Mouse (Mus musculus): ENCODE results near the gene Ulk3. TPM values are rescaled to one million over a fixed set of nuclear protein-coding genes. Genes with fewer than 3 reads are reported as not detected.

Ulk3 gene
- polyA plus RNA-seq, 1 experiment from 2014 or later: 8.4 TPM

DNA sequence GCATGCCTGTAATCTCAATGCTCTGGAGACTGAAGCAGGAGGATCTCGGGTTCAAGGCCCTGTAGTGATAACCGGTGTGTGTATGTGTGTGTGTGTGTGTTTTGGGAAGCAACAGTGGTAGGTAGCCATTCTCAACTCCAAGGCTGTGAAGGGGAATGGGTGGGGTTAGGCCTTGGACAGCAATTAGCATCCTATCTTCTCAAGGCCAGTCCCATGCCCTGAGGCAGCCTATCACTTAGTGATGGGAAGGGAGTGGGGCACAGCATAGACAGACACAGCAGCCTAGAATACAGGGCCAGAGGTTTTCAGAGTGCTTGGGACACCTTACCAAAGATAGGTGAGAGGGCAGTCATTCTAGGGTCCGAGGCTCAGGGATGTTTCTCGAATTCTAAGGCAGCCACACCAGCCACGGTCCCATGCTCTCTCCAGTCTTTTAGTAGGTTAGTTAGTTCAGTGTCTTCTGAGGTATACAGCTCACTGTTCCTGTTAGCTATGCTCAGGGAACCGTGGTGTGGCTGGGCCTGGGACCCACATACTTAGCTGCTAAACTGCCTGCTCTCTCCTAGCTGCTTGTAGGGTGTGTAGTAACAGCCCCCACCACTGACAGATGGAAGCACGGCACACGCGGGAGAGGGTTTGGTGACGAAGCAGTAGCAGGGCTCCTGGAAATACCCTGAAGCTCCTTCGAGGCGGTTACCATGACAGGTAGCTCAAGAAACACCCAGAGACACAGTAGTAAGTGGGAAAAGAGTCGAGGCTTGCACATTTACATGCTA lies 52.7 kb downstream of the Ulk3 start:
- H3K36me3 ChIP-seq (ENCODE audit: insufficient read depth, low read length): no peaks in the 10 kb centered on the region
- H3K4me3 ChIP-seq (replicated peaks; ENCODE audit: low read depth, low read length): no peak overlapping the region
- H3K4me1 ChIP-seq (replicated peaks; ENCODE audit: insufficient read depth, low read length): peaks cover 57% of the 10 kb centered on the region
- 0 out of 2 replicates have a peak overlapping the region, but pooled peaks have one; percentile 73 for H3K4me2 ChIP-seq (ENCODE audit: low read length)
- no peaks in the 10 kb centered on the region for H3K27me3 ChIP-seq (ENCODE audit: insufficient read depth, low read length)
- H3K27ac ChIP-seq: no peak overlapping the region
- no peak overlapping the region for H3K9ac ChIP-seq (ENCODE audit: low read depth, low read length)
- DNase-seq (ENCODE audit: low spot score) (no peak), ATAC-seq (replicated peaks; ENCODE audit: low FRiP score, low read depth) (no peak)
- WGBS: 81% methylated on average over 13 of the region's 13 CpGs
- TF ChIP-seq CTCF (IDR thresholded peaks at IDR 0.05; ENCODE audit: low read depth): no peak
- no peaks in the 10 kb centered on the region for H3K9me3 ChIP-seq (replicated peaks; ENCODE audit: low read length)

DNA sequence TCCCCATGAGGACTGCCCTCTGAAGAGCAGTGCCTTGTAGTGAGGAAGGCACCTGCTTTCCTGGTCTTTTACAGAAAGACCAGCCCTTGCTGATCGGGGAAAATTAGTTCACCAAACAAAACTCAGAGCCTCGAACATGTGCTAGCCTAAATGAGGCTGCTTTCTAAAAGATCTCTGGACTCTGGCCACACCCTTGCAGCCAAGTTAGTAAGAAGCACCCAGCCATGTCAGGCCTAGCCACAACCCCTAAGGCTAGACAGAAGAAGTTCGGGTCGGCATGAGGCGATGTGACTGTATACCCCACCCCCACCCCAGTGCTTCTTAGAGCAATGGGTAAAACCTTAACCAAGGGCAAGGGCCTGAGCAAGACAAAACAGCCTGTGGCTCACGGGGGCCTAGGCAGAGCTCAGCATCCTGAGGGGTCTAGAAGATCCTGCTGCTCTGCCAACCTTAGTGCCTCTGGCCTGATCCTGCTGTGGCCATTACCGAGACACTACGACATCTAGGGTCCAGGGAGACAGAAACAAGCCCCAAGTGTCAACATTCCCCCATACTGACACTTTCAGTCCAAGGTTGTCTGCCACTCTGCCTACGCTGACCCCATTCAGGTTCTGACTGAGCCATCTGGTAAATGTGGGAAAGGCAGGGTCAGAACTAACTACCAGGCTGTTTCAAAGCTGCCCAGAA lies 54.1 kb downstream of the Ulk3 start:
- Histone ChIP-seq H3K27me3 (ENCODE audit: insufficient read depth, low read length) (no peaks in the 10 kb centered on the region), H3K4me2 (ENCODE audit: low read length) (peak overlapping the region; percentile 73), H3K4me1 (replicated peaks; ENCODE audit: insufficient read depth, low read length) (peaks cover 44% of the 10 kb centered on the region), H3K9me3 (replicated peaks; ENCODE audit: low read length) (no peaks in the 10 kb centered on the region), H3K9ac (ENCODE audit: low read depth, low read length) (peak overlapping the region; percentile 99; the same call in 1 of the 2 replicates), H3K4me3 (replicated peaks; ENCODE audit: low read depth, low read length) (peak overlapping the region; percentile 98), H3K36me3 (ENCODE audit: insufficient read depth, low read length) (no peaks in the 10 kb centered on the region), H3K27ac (peak overlapping the region; percentile 47; the same call in 1 of the 2 replicates)
- DNase-seq (ENCODE audit: low spot score): no peak
- 44% methylated on average over 9 of the region's 9 CpGs for WGBS
- no peak for ATAC-seq (replicated peaks; ENCODE audit: low FRiP score, low read depth)
- TF ChIP-seq CTCF (IDR thresholded peaks at IDR 0.05; ENCODE audit: low read depth): no peak

GRCm38 (mm10) chr9:57643856-57644180 lies 54.6 kb downstream of the Ulk3 start:
- TF ChIP-seq CTCF (IDR thresholded peaks at IDR 0.05; ENCODE audit: low read depth): no peak
- Histone ChIP-seq H3K36me3 (ENCODE audit: insufficient read depth, low read length) (no peaks in the 10 kb centered on the region), H3K9me3 (replicated peaks; ENCODE audit: low read length) (no peaks in the 10 kb centered on the region), H3K4me1 (replicated peaks; ENCODE audit: insufficient read depth, low read length) (peaks cover 39% of the 10 kb centered on the region), H3K27ac (peak overlapping the region; percentile 47; the same call in 1 of the 2 replicates), H3K4me3 (replicated peaks; ENCODE audit: low read depth, low read length) (peak overlapping the region; percentile 98), H3K9ac (ENCODE audit: low read depth, low read length) (peak overlapping the region; percentile 99; the same call in 1 of the 2 replicates), H3K27me3 (ENCODE audit: insufficient read depth, low read length) (no peaks in the 10 kb centered on the region), H3K4me2 (ENCODE audit: low read length) (peak overlapping the region; percentile 73)
- WGBS: 13% methylated on average over 7 of the region's 7 CpGs
- ATAC-seq (replicated peaks; ENCODE audit: low FRiP score, low read depth) (no peak), DNase-seq (ENCODE audit: low spot score) (no peak)

DNA sequence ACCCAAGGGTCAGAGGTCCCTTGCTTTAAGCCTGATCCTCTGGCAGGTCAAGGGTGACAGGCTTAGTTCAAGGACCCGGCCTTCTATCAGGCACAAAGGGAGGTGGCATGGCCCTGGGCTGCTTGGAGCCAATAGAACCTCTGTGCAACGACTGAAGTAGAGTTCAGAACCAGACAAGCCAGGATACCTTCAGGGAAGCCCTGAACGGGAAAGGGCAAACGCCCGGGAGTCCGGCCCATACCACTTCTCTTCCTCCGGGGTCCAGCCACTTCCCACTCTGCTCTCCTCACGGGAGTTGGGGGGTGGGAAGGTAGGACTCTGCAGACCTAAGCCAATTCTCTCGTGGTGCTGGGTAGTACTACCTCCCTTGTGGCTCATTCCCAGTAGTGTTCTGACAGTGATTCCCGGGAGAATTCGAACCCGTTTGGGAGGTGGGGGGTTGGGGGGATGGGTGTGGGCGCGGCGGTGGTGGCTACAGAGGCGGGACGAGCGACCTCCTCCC lies 55.2 kb downstream of the Ulk3 start:
- Histone ChIP-seq H3K4me2 (ENCODE audit: low read length) (peak overlapping the region; percentile 73), H3K4me3 (replicated peaks; ENCODE audit: low read depth, low read length) (peak overlapping the region; percentile 98), H3K36me3 (ENCODE audit: insufficient read depth, low read length) (no peaks in the 10 kb centered on the region), H3K4me1 (replicated peaks; ENCODE audit: insufficient read depth, low read length) (peaks cover 32% of the 10 kb centered on the region), H3K9me3 (replicated peaks; ENCODE audit: low read length) (no peaks in the 10 kb centered on the region), H3K27ac (peak overlapping the region; percentile 97), H3K27me3 (ENCODE audit: insufficient read depth, low read length) (no peaks in the 10 kb centered on the region), H3K9ac (ENCODE audit: low read depth, low read length) (peak overlapping the region; percentile 99)
- no peak for TF ChIP-seq CTCF (IDR thresholded peaks at IDR 0.05; ENCODE audit: low read depth)
- no peak; the same call in 1 of the 2 replicates for ATAC-seq (replicated peaks; ENCODE audit: low FRiP score, low read depth)
- WGBS: under 1% methylated on average over 18 of the region's 18 CpGs
- no peak for DNase-seq (ENCODE audit: low spot score)

DNA sequence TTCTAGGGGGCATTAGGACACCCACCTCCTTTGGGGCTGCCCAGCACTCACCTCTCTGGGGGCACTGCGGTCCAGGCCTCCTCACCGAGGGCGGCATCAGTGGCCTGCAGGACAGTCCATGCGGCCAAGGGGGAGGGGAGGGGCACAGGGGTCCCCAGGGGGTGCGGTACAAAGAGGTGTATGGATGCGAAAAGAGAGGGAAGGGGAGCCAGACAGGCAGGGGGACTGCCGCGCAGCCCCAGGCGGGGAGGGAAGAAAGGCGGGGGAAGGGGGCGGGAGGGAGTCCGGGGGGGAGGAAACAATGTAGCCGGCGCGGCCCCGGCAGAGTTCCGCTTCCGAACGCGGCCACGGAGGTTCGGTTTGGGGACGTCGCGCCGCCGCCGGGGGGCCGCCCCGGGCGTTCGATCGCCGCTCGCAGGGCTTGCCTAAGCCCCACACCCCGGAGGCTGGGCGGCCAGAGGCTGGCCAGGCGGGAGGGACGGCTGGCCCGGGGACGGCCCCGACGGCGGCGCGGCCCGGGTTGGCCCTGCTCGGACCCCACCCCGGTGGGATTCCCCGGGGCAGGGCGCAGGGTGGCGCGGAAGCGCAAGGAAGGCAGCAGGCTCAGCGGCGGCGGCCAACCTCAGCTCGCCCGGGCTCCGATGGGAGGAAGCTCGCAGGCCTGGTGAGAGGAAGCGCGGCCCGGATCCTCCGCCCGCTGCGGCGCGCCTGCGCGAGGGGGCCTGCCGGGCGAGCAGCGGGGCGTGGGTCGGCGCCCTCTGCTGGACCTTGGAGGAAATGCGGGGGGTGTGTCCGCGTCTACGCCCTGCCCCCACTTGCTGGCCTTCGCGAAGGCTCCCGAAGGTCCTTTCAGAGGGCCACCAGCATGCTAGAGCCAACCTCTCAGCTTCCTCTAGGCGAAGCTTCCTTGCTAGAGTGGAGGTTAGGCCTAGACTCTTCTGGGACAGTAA lies 56.0 kb downstream of the Ulk3 start:
- H3K9me3 ChIP-seq (replicated peaks; ENCODE audit: low read length): no peaks in the 10 kb centered on the region
- H3K36me3 ChIP-seq (ENCODE audit: insufficient read depth, low read length): no peaks in the 10 kb centered on the region
- ATAC-seq (replicated peaks; ENCODE audit: low FRiP score, low read depth) (peak; percentile 83), DNase-seq (ENCODE audit: low spot score) (peak; percentile 95)
- WGBS: under 1% methylated on average over 70 of the region's 85 CpGs
- TF ChIP-seq CTCF (IDR thresholded peaks at IDR 0.05; ENCODE audit: low read depth): peak; percentile 82
- H3K27me3 ChIP-seq (ENCODE audit: insufficient read depth, low read length): no peaks in the 10 kb centered on the region
- peak overlapping the region; percentile 97 for H3K27ac ChIP-seq
- H3K4me3 ChIP-seq (replicated peaks; ENCODE audit: low read depth, low read length): peak overlapping the region; percentile 98
- H3K4me1 ChIP-seq (replicated peaks; ENCODE audit: insufficient read depth, low read length): peaks cover 25% of the 10 kb centered on the region
- H3K4me2 ChIP-seq (ENCODE audit: low read length): peak overlapping the region; percentile 73
- H3K9ac ChIP-seq (ENCODE audit: low read depth, low read length): peak overlapping the region; percentile 99

Other genes starting within 250 kb of the Ulk3 start
- 29.6 and 34.8 TPM in 2 replicates for gene Ppcdc, start 149.3 kb upstream of the Ulk3 start, polyA plus RNA-seq (2015; fragmentation: Nextera tagmentation; extraction: Ambion mirVana)
- gene Scamp5, start 121.4 kb upstream of the Ulk3 start, polyA plus RNA-seq (2015; fragmentation: Nextera tagmentation; extraction: Ambion mirVana): 18.3 and 19.4 TPM in 2 replicates
- gene Rpp25, start 85.4 kb upstream of the Ulk3 start, polyA plus RNA-seq (2015; fragmentation: Nextera tagmentation; extraction: Ambion mirVana): 3.8 and 4.2 TPM in 2 replicates
- gene Cox5a, start 68.2 kb upstream of the Ulk3 start, polyA plus RNA-seq (2015; fragmentation: Nextera tagmentation; extraction: Ambion mirVana): 1,314 and 1,348 TPM in 2 replicates
- gene Fam219b, start 51.9 kb upstream of the Ulk3 start, polyA plus RNA-seq (2015; fragmentation: Nextera tagmentation; extraction: Ambion mirVana): 13.6 and 15.1 TPM in 2 replicates
- gene Mpi, start 36.7 kb upstream of the Ulk3 start, polyA plus RNA-seq (2015; fragmentation: Nextera tagmentation; extraction: Ambion mirVana): 34.5 and 35.9 TPM in 2 replicates
- gene Scamp2, start 28.5 kb upstream of the Ulk3 start, polyA plus RNA-seq (2015; fragmentation: Nextera tagmentation; extraction: Ambion mirVana): 100 and 104 TPM in 2 replicates
- 0.04 TPM in 1 of 2 replicates, not detected in the other for gene Cplx3, start 16.8 kb downstream of the Ulk3 start, polyA plus RNA-seq (2015; fragmentation: Nextera tagmentation; extraction: Ambion mirVana)
- gene Lman1l, start 31.3 kb downstream of the Ulk3 start, polyA plus RNA-seq (2015; fragmentation: Nextera tagmentation; extraction: Ambion mirVana): not detected in 2 replicates
- 23.9 and 25.2 TPM in 2 replicates for gene Csk, start 64.2 kb downstream of the Ulk3 start, polyA plus RNA-seq (2015; fragmentation: Nextera tagmentation; extraction: Ambion mirVana)
- not detected in 2 replicates for gene Cyp1a2, start 94.3 kb downstream of the Ulk3 start, polyA plus RNA-seq (2015; fragmentation: Nextera tagmentation; extraction: Ambion mirVana)
- 0.29 and 0.34 TPM in 2 replicates for gene Cyp1a1, start 98.5 kb downstream of the Ulk3 start, polyA plus RNA-seq (2015; fragmentation: Nextera tagmentation; extraction: Ambion mirVana)
- 23.1 and 26.4 TPM in 2 replicates for gene Edc3, start 119.1 kb downstream of the Ulk3 start, polyA plus RNA-seq (2015; fragmentation: Nextera tagmentation; extraction: Ambion mirVana)
- 50.3 and 51.7 TPM in 2 replicates for gene Clk3, start 176.4 kb downstream of the Ulk3 start, polyA plus RNA-seq (2015; fragmentation: Nextera tagmentation; extraction: Ambion mirVana)
- 4.0 and 4.2 TPM in 2 replicates for gene Arid3b, start 247.3 kb downstream of the Ulk3 start, polyA plus RNA-seq (2015; fragmentation: Nextera tagmentation; extraction: Ambion mirVana)

All from kidney, postnatal 0 days (tissue).